Mouse (Mus musculus): Measurements from ENCODE around the gene Pde4c. TPM values are rescaled to one million over a fixed set of nuclear protein-coding genes. Genes with fewer than 3 reads are reported as not detected.

Gene Pde4c
- polyA plus RNA-seq, 1 experiment from 2014 or later, result 8.0 TPM

DNA sequence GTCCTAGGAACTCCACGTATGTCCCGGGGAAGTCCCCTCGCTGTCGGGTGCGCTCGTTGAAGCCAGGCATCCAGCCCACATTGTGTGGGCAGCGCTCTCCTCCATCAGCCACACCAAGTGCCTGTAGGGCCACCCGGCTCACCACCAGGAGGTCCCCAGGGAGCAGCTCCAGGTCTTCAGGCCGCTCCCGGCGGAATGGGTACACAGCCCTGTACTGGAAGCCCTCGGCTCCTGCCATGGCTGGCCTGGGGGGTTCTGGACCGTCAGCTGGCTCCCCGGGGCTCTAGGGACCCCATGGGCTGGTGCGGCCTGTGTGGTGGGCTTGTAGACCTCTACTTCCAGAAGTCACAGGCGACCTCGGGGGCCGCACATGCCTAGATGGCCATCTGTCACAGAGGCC lies 51.2 kb downstream of the Pde4c start:
- no peaks in the 10 kb centered on the region for H3K9me3 ChIP-seq (replicated peaks; ENCODE audit: low read length)
- no peak overlapping the region for H3K27ac ChIP-seq
- H3K4me3 ChIP-seq (replicated peaks; ENCODE audit: low read depth, low read length), result no peak overlapping the region
- DNase-seq (ENCODE audit: low spot score), result no peak
- H3K4me2 ChIP-seq (ENCODE audit: low read length), result no peak overlapping the region
- H3K27me3 ChIP-seq (ENCODE audit: insufficient read depth, low read length), result no peaks in the 10 kb centered on the region
- peaks cover 27% of the 10 kb centered on the region for H3K4me1 ChIP-seq (replicated peaks; ENCODE audit: insufficient read depth, low read length)
- peak overlapping the region; percentile 98; the same call in 1 of the 2 replicates for H3K9ac ChIP-seq (ENCODE audit: low read depth, low read length)
- TF ChIP-seq CTCF (IDR thresholded peaks at IDR 0.05; ENCODE audit: low read depth), result no peak
- H3K36me3 ChIP-seq (ENCODE audit: insufficient read depth, low read length), result peaks cover 39% of the 10 kb centered on the region; the same call in 1 of the 2 replicates
- WGBS, result 92% methylated on average over 18 of the region's 18 CpGs
- ATAC-seq (replicated peaks; ENCODE audit: low FRiP score, low read depth), result no peak

DNA sequence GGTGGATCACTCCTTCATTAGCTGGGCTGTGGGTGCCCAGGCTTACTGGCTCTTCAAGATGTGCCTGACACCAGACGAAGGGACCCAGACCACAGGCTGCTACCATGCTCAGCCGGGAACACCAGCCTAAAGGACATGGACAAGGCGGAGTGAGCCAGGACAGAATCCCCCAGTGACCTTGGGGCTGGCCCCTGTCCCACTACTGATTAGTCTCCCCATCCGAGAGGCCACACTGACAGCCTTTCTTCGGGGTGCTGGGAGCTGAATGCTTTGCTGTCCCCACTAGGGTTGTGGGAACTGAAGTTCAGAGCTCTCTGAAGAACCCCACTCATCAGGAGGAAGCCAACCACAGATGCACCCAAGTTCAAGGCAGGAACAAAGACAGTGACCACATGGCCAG lies 51.7 kb downstream of the Pde4c start:
- H3K36me3 ChIP-seq (ENCODE audit: insufficient read depth, low read length), result peaks cover 39% of the 10 kb centered on the region; the same call in 1 of the 2 replicates
- ATAC-seq (replicated peaks; ENCODE audit: low FRiP score, low read depth), result no peak

DNA sequence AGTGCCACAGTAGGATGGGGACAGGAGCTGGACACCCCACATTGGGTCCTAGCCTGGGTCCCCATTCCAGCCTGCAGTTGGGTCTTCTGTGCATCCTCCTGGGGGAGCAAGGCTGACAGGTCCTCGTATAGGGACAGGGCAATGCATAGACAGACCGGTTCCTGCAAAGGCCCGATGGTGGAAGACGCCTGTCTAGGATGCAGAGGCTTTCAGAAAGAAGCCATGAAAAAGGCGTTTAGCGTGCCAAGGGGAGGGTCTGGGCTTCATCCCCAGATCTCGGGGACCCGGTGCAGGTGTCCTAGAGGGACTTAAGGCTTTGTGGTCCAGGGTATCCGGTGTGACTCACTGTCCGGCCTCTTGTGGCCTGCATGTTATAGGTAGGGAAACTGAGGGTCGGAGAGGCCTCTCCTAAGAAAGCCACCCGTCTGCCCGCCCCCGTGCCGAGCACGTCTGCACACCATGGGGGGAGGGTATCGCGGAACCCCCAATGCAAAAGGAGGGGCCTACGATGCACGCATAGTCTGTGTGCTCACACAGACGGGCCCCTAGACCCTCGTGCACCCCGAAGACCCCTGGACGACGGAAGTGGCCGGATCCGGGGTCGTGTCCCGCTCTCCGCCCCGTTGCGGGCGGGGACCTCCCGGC lies 52.5 kb downstream of the Pde4c start:
- Histone ChIP-seq H3K9ac (ENCODE audit: low read depth, low read length) (peak overlapping the region; percentile 98), H3K27me3 (ENCODE audit: insufficient read depth, low read length) (no peaks in the 10 kb centered on the region), H3K27ac (peak overlapping the region; percentile 98), H3K36me3 (ENCODE audit: insufficient read depth, low read length) (peaks cover 38% of the 10 kb centered on the region; the same call in 1 of the 2 replicates), H3K4me1 (replicated peaks; ENCODE audit: insufficient read depth, low read length) (peaks cover 27% of the 10 kb centered on the region), H3K9me3 (replicated peaks; ENCODE audit: low read length) (no peaks in the 10 kb centered on the region), H3K4me3 (replicated peaks; ENCODE audit: low read depth, low read length) (peak overlapping the region; percentile 76), H3K4me2 (ENCODE audit: low read length) (peak overlapping the region; percentile 98)
- 2% methylated on average over 33 of the region's 34 CpGs for WGBS
- TF ChIP-seq CTCF (IDR thresholded peaks at IDR 0.05; ENCODE audit: low read depth), result no peak
- ATAC-seq (replicated peaks; ENCODE audit: low FRiP score, low read depth) (peak; percentile 4; the same call in 1 of the 2 replicates), DNase-seq (ENCODE audit: low spot score) (no peak)

More for the DNA sequence above, 51.7 kb downstream of the Pde4c start:
- DNase-seq (ENCODE audit: low spot score), result no peak
- Histone ChIP-seq H3K4me3 (replicated peaks; ENCODE audit: low read depth, low read length) (peak overlapping the region; percentile 76; the same call in 1 of the 2 replicates), H3K9me3 (replicated peaks; ENCODE audit: low read length) (no peaks in the 10 kb centered on the region), H3K9ac (ENCODE audit: low read depth, low read length) (peak overlapping the region; percentile 98), H3K27ac (no peak overlapping the region), H3K27me3 (ENCODE audit: insufficient read depth, low read length) (no peaks in the 10 kb centered on the region), H3K4me1 (replicated peaks; ENCODE audit: insufficient read depth, low read length) (peaks cover 27% of the 10 kb centered on the region), H3K4me2 (ENCODE audit: low read length) (peak overlapping the region; percentile 98)
- TF ChIP-seq CTCF (IDR thresholded peaks at IDR 0.05; ENCODE audit: low read depth), result no peak
- WGBS, result 89% methylated on average over 5 of the region's 5 CpGs

DNA sequence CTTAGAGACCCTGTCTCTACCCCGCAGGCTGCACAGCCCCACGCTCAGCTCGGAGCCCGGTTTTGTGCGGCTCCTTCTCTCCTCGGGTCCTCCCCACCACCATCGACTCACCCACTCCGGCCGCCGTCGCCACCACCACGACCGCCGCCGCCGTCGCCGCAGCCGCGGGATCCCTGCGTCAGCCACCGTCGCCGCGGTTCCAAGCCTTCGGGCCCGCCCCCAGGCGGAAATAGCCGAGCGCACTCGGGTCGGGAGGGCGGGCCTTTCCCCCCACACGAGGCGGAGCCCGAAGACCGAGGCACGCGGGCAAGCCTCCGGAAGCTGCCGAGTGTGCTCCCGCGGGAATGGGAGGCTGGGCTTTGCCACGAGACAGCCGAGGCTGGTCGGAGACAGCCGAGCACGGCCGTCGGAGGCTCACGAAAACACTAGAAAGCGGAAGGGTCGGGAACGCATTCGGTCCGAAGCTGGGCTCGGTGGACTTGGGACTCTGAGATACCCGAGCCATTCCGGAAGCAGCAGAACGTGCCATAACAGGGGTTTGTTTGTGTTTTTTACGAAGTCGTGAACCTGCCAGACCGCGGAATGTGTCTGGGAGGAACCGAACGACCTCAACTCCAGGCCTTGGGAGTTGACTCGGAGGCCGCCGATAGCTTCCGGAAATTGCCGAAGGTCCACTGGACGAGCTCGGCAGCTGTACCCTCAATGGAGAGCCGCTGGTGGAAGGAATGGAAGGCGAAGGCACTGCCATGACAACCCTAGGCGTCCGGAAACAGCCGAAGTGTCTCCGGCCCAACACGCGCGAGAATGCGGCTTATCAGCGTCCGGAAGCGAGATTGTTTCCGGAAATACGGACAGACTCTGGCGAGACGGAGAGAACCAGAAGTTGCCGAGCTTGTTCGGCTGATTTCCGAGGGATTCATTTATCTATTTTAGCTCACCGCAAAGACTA lies 53.2 kb downstream of the Pde4c start, which contains the start of gene Pik3r2:
Gene Pik3r2 (minus strand): TSS at position 218 of the 949 bp plus-strand sequence.
- Histone ChIP-seq H3K36me3 (ENCODE audit: insufficient read depth, low read length) (peaks cover 35% of the 10 kb centered on the region), H3K27ac (peak within 1 kb of the TSS; percentile 98), H3K4me1 (replicated peaks; ENCODE audit: insufficient read depth, low read length) (peaks cover 27% of the 10 kb centered on the region), H3K4me2 (ENCODE audit: low read length) (peak within 1 kb of the TSS; percentile 98), H3K4me3 (replicated peaks; ENCODE audit: low read depth, low read length) (peak within 1 kb of the TSS; percentile 76), H3K9me3 (replicated peaks; ENCODE audit: low read length) (no peaks in the 10 kb centered on the region), H3K27me3 (ENCODE audit: insufficient read depth, low read length) (no peaks in the 10 kb centered on the region), H3K9ac (ENCODE audit: low read depth, low read length) (peak within 1 kb of the TSS; percentile 98)
- DNase-seq (ENCODE audit: low spot score) (peak; percentile 99), ATAC-seq (replicated peaks; ENCODE audit: low FRiP score, low read depth) (peak; percentile 91)
- peak; percentile 45; the same call in 1 of the 2 replicates for TF ChIP-seq CTCF (IDR thresholded peaks at IDR 0.05; ENCODE audit: low read depth)
- WGBS, result under 1% methylated on average over 94 of the region's 94 CpGs

DNA sequence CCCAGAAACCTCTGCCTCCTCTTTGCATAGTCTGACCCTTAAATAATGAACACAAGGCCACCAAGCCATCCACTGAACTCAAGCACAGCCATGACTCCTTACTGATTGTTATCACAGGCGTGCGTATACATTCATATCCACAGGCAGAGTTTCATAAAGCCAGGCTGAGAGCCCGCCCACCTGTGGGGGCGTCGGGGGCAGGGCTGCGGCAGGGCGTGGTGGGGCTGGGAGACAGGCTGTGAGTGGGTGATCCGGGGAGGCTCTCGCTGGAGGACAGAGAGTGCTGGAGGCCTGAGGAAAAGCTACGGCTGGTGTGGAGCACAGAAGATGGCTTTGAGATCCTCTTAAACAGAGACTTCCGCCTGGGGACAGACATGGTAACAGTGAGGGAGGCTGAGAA lies 56.6 kb downstream of the Pde4c start:
- TF ChIP-seq CTCF (IDR thresholded peaks at IDR 0.05; ENCODE audit: low read depth), result no peak
- H3K36me3 ChIP-seq (ENCODE audit: insufficient read depth, low read length), result peaks cover 36% of the 10 kb centered on the region
- ATAC-seq (replicated peaks; ENCODE audit: low FRiP score, low read depth) (no peak), DNase-seq (ENCODE audit: low spot score) (no peak)
- no peak overlapping the region for H3K27ac ChIP-seq
- H3K4me3 ChIP-seq (replicated peaks; ENCODE audit: low read depth, low read length), result no peak overlapping the region
- H3K27me3 ChIP-seq (ENCODE audit: insufficient read depth, low read length), result no peaks in the 10 kb centered on the region
- peaks cover 14% of the 10 kb centered on the region for H3K4me1 ChIP-seq (replicated peaks; ENCODE audit: insufficient read depth, low read length)
- no peaks in the 10 kb centered on the region for H3K9me3 ChIP-seq (replicated peaks; ENCODE audit: low read length)
- 0 out of 2 replicates have a peak overlapping the region, but pooled peaks have one; percentile 8 for H3K9ac ChIP-seq (ENCODE audit: low read depth, low read length)
- WGBS, result 73% methylated on average over 11 of the region's 11 CpGs
- no peak overlapping the region for H3K4me2 ChIP-seq (ENCODE audit: low read length)

Data from kidney, postnatal 0 days (tissue).